Mouse (Mus musculus): ENCODE data around the gene Nudt9.

DNA sequence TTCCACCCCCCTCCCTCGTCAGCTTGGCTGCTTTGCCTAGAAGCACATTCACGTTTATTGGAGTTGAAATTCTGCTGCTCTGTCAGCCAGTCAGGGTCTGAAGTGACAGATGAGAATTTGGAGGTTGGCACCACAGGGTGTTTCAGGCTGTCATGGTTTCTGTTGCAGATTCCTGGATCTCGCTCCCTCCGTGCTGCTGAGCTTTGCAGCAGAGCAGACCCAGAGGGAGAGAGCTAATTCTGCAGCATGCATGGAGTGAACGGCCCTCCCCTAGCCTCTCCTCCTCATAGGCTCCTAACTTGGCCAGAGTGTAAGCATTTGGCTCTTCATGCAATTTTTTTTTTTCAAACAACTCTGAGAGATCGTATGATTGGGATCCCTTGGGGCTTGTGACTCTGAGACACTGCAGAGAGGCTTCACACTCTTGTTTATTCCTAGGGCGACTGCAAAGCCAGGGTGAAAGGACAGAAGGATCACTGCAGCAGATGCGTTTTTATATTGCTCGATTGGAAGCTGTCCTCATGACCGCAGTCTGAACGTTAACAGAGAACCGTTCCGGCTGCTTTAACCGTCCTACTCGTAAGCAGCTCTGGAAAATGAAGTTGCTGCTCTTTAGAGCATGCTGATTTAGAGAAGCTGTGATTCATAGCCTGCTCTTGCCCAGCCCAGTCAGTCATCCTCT lies 67.5 kb downstream of the Nudt9 start, which contains the start of gene Sparcl1:
- no peak for TF ChIP-seq CTCF (IDR thresholded peaks at IDR 0.05; ENCODE audit: extremely low read depth, insufficient read length, insufficient replicate concordance, low read depth, low read length)
- peak; percentile 39; the same call in 1 of the 2 replicates for TF ChIP-seq POLR2A (IDR thresholded peaks at IDR 0.05; ENCODE audit: low read depth, low read length)
